Mouse (Mus musculus) MEL (cell line): ENCODE data around the gene Mapk10. TPM values are rescaled to one million over a fixed set of nuclear protein-coding genes. Genes with fewer than 3 reads are reported as not detected.

Source experiments
- DNase-seq: peaks from one replicate; pipeline ENCODE4 v3.0.0; 2011; ENCODE audit warnings: low read depth, low spot score
- H3K27ac ChIP-seq: 2 replicates; pipeline ENCODE4 v1.5.1; 2012; ENCODE audit warnings: low read depth, mild to moderate bottlenecking, control low read depth, low read length, moderate library complexity; ENCODE audit not compliant: control insufficient read depth
- H3K27me3 ChIP-seq, 2 experiments: fragments of 150-350 bp in 1 of 2; sonication (generic) in 1 of 2; 2 replicates each; pipeline ENCODE4 v1.6.1; 2012; ENCODE audit warnings: low read length in 2 of 2, mild to moderate bottlenecking in 2 of 2, improper control_type of control experiment in 1 of 2, moderate library complexity in 1 of 2; ENCODE audit not compliant: insufficient read depth in 2 of 2, control insufficient read depth in 1 of 2
- H3K36me3 ChIP-seq, 2 experiments: 2 replicates each; pipeline ENCODE4 v1.6.1; 2012 to 2014; ENCODE audit warnings: low read length in 2 of 2, improper control_type of control experiment in 1 of 2, inconsistent platforms in 1 of 2, mild to moderate bottlenecking in 1 of 2; ENCODE audit not compliant: insufficient read depth in 2 of 2, control insufficient read depth in 1 of 2
- H3K4me1 ChIP-seq, 2 experiments: fragments of 150-350 bp in 1 of 2; sonication (generic) in 1 of 2; 2 replicates each; pipeline ENCODE4 v1.6.1; 2012; ENCODE audit warnings: low read length in 2 of 2, improper control_type of control experiment in 1 of 2, mild to moderate bottlenecking in 1 of 2; ENCODE audit not compliant: insufficient read depth in 2 of 2, control insufficient read depth in 1 of 2
- H3K4me3 ChIP-seq, 2 experiments: fragments of 150-350 bp in 1 of 2; sonication (generic) in 1 of 2; 2 replicates each; pipeline ENCODE4 v1.5.1; 2012; ENCODE audit warnings: low read depth in 2 of 2, low read length in 2 of 2, mild to moderate bottlenecking in 2 of 2, moderate library complexity in 2 of 2, control low read depth in 1 of 2, improper control_type of control experiment in 1 of 2; ENCODE audit not compliant: control insufficient read depth in 1 of 2, insufficient read depth in 1 of 2
- H3K79me2 ChIP-seq: 2 replicates; pipeline ENCODE4 v1.6.1; 2012; ENCODE audit warnings: mild to moderate bottlenecking, low read length, moderate library complexity; ENCODE audit not compliant: control insufficient read depth, poor library complexity, insufficient read depth
- H3K9ac ChIP-seq: 2 replicates; pipeline ENCODE4 v1.6.1; 2012; ENCODE audit warnings: low read depth, mild to moderate bottlenecking, control low read depth, low read length, moderate library complexity; ENCODE audit not compliant: control insufficient read depth, poor library complexity, severe bottlenecking
- H3K9me3 ChIP-seq: fragments of 150-350 bp; sonication (generic); replicated peaks from 2 replicates; pipeline ENCODE4 v1.6.1; 2012; ENCODE audit warnings: mild to moderate bottlenecking, low read length, improper control_type of control experiment, moderate library complexity; ENCODE audit not compliant: insufficient read depth
- CHD1 ChIP-seq: IDR thresholded peaks from 2 replicates; pipeline ENCODE4 v1.6.1; 2012; ENCODE audit warnings: low read depth, mild to moderate bottlenecking, inconsistent platforms, low read length, improper control_type of control experiment
- CHD2 ChIP-seq: IDR thresholded peaks from 2 replicates; pipeline ENCODE4 v1.6.1; 2011; ENCODE audit warnings: low read length, improper control_type of control experiment
- ELF1 ChIP-seq: IDR thresholded peaks from 2 replicates; pipeline ENCODE4 v1.6.1; 2014; ENCODE audit warnings: low read depth, mild to moderate bottlenecking, inconsistent platforms, low read length, improper control_type of control experiment, moderate library complexity
- ETS1 ChIP-seq: IDR thresholded peaks from 2 replicates; pipeline ENCODE4 v1.6.1; 2012; ENCODE audit warnings: low read depth, mild to moderate bottlenecking, inconsistent platforms, low read length, improper control_type of control experiment, moderate library complexity
- GABPA ChIP-seq: IDR thresholded peaks from 2 replicates; pipeline ENCODE4 v1.6.1; 2012; ENCODE audit warnings: low read depth, mild to moderate bottlenecking, inconsistent platforms, low read length, improper control_type of control experiment, moderate library complexity
- JUND ChIP-seq: IDR thresholded peaks from 2 replicates; pipeline ENCODE4 v1.6.1; 2011; ENCODE audit warnings: low read depth, mild to moderate bottlenecking, improper control_type of control experiment, low read length
- KAT2A ChIP-seq: conservative IDR thresholded peaks from 2 replicates; pipeline ENCODE4 v1.6.1; 2012; ENCODE audit warnings: low read depth, low read length, improper control_type of control experiment, inconsistent platforms
- MAX ChIP-seq: IDR thresholded peaks from 2 replicates; pipeline ENCODE4 v1.6.1; 2011; ENCODE audit warnings: low read length, improper control_type of control experiment
- MEF2A ChIP-seq: IDR thresholded peaks from 2 replicates; pipeline ENCODE4 v1.6.1; 2014; ENCODE audit warnings: low read depth, mild to moderate bottlenecking, inconsistent platforms, low read length, improper control_type of control experiment; ENCODE audit not compliant: poor library complexity, insufficient replicate concordance, severe bottlenecking; ENCODE audit errors: extremely low read depth
- NRF1 ChIP-seq: IDR thresholded peaks from 2 replicates; pipeline ENCODE4 v1.6.1; 2014; ENCODE audit warnings: low read depth, mild to moderate bottlenecking, inconsistent platforms, low read length, improper control_type of control experiment, moderate library complexity; ENCODE audit not compliant: poor library complexity, insufficient read depth, severe bottlenecking
- POLR2AphosphoS5 ChIP-seq: IDR thresholded peaks from 2 replicates; pipeline ENCODE4 v1.6.1; 2012; ENCODE audit warnings: low read depth, borderline replicate concordance, mild to moderate bottlenecking, inconsistent platforms, low read length, moderate library complexity, mixed read lengths
- RAD21 ChIP-seq: IDR thresholded peaks from 2 replicates; pipeline ENCODE4 v1.6.1; 2011; ENCODE audit warnings: mild to moderate bottlenecking, low read depth, low read length, improper control_type of control experiment
- RCOR1 ChIP-seq: IDR thresholded peaks from 2 replicates; pipeline ENCODE4 v1.6.1; 2012; ENCODE audit warnings: low read depth, mild to moderate bottlenecking, inconsistent platforms, low read length, improper control_type of control experiment
- SMC3 ChIP-seq: IDR thresholded peaks from 2 replicates; pipeline ENCODE4 v1.6.1; 2011; ENCODE audit warnings: low read depth, low read length, improper control_type of control experiment
- UBTF ChIP-seq: IDR thresholded peaks from 2 replicates; pipeline ENCODE4 v1.6.1; 2012; ENCODE audit warnings: low read depth, mild to moderate bottlenecking, inconsistent platforms, low read length, improper control_type of control experiment, moderate library complexity, borderline replicate concordance; ENCODE audit not compliant: insufficient read depth
- USF1 ChIP-seq: IDR thresholded peaks from 2 replicates; pipeline ENCODE4 v1.6.1; 2014; ENCODE audit warnings: low read depth, mild to moderate bottlenecking, inconsistent platforms, low read length, improper control_type of control experiment, moderate library complexity
- USF2 ChIP-seq, 2 experiments: IDR thresholded peaks; 2 replicates each; pipeline ENCODE4 v1.6.1; 2011 to 2012; ENCODE audit warnings: improper control_type of control experiment in 2 of 2, low read length in 2 of 2, borderline replicate concordance in 1 of 2, inconsistent platforms in 1 of 2, low read depth in 1 of 2, mild to moderate bottlenecking in 1 of 2; ENCODE audit not compliant: insufficient read depth in 1 of 2
- ZC3H11A ChIP-seq: IDR thresholded peaks from 2 replicates; pipeline ENCODE4 v1.6.1; 2012; ENCODE audit warnings: low read depth, mild to moderate bottlenecking, inconsistent platforms, low read length, improper control_type of control experiment
- ZNF384 ChIP-seq: IDR thresholded peaks from 2 replicates; pipeline ENCODE4 v1.6.1; 2012; ENCODE audit warnings: low read depth, mild to moderate bottlenecking, inconsistent platforms, low read length, improper control_type of control experiment
- polyA plus RNA-seq, 2 experiments: library from polyadenylated mRNA; stranded (reverse) in 1 of 2; unstranded in 1 of 2; fragments of >175 nt in 1 of 2; fragments of >200 nt in 1 of 2; gene quantifications; 2 replicates each; pipeline versions ENCODE4 v1.2.1 to v1.2.4; 2012; ENCODE audit warnings: low replicate concordance in 2 of 2, low read depth in 1 of 2; ENCODE audit not compliant: insufficient read length in 2 of 2, insufficient read depth in 1 of 2, missing spikeins in 1 of 2
- total RNA-seq: library from RNA; depleted of rRNA; stranded (reverse); fragments of 300-350 nt; gene quantifications from 2 replicates; pipeline ENCODE4 v1.2.3, GENCODE M21; 2012

The Mapk10 gene
- total and polyA plus RNA-seq, 3 experiments = not detected

GRCm38 (mm10) chr5:103017637-103018036 is 193.5 kb downstream of the Mapk10 start:
- Histone ChIP-seq H3K9ac (no peak overlapping the region), H3K36me3 (no peaks in the 10 kb centered on the region), H3K27me3 (no peaks in the 10 kb centered on the region), H3K4me1 (no peaks in the 10 kb centered on the region), H3K27ac (no peak overlapping the region), H3K9me3 (no peaks in the 10 kb centered on the region), H3K79me2 (no peaks in the 10 kb centered on the region), H3K4me3 (no peak overlapping the region)
- TF ChIP-seq ZNF384 (no peak), JUND (no peak), KAT2A (no peak), USF2 (IDR thresholded peaks at IDR 0.05; ENCODE audit: borderline replicate concordance in 1 of 2, insufficient read depth in 1 of 2, low read depth in 1 of 2, low read length in 2 of 2) (no peak), ELF1 (no peak), POLR2AphosphoS5 (no peak), ETS1 (no peak), GABPA (no peak), UBTF (no peak), SMC3 (no peak)
- no peak for DNase-seq

- Histone ChIP-seq H3K4me3 (no peak overlapping the region), H3K79me2 (no peaks in the 10 kb centered on the region), H3K9ac (no peak overlapping the region), H3K27me3 (no peaks in the 10 kb centered on the region), H3K27ac (no peak overlapping the region), H3K9me3 (no peaks in the 10 kb centered on the region), H3K36me3 (no peaks in the 10 kb centered on the region), H3K4me1 (no peaks in the 10 kb centered on the region)
- no peak for DNase-seq
- TF ChIP-seq CHD2 (no peak), SMC3 (no peak), USF1 (no peak), ETS1 (no peak), NRF1 (no peak), RAD21 (no peak), RCOR1 (no peak), GABPA (no peak), MAX (no peak), CHD1 (no peak), ZC3H11A (no peak), MEF2A (no peak)
Observed at GRCm38 (mm10) chr5:103014309-103014708, 196.8 kb downstream of the Mapk10 start.
